Mouse (Mus musculus) spleen, adult 2 months (tissue): ENCODE results near the gene Foxc2.

ENCODE experiments used
- CTCF ChIP-seq: fragments of 200-500 bp; IDR thresholded peaks from 2 replicates; pipeline ENCODE4 v1.5.1; 2011; ENCODE audit warnings: mild to moderate bottlenecking, inconsistent platforms; ENCODE audit not compliant: insufficient read depth, insufficient read length, insufficient replicate concordance; ENCODE audit errors: extremely low read depth
- POLR2A ChIP-seq: fragments of 200-500 bp; IDR thresholded peaks from 2 replicates; pipeline ENCODE4 v1.6.1; 2011; ENCODE audit warnings: low read depth, low read length, inconsistent platforms

GRCm38 (mm10) chr8:121088871-121089630, 26.9 kb upstream of the Foxc2 start:
- no peak for TF ChIP-seq POLR2A
- no peak for TF ChIP-seq CTCF
